Mouse (Mus musculus) liver, embryonic 11.5 days (tissue): ENCODE data around the gene Nkx2-3. TPM values are rescaled to one million over a fixed set of nuclear protein-coding genes. Genes with fewer than 3 reads are reported as not detected.
A peak's percentile ranks its signal among the peaks of the same experiment; 100 is the strongest.

Experiments used
- ATAC-seq: fragments of 200-750 bp; cut with Nextera tagmentation; replicated peaks from 2 replicates; pipeline ENCODE4 v1.8.0; 2017; ENCODE audit warnings: moderate number of reproducible peaks, mild to moderate bottlenecking, moderate TSS enrichment, moderate library complexity; ENCODE audit not compliant: low FRiP score
- DNase-seq: peaks from one replicate; pipeline ENCODE4 v3.0.0-alpha.2; 2017; ENCODE audit warnings: low spot score
- H3K27ac ChIP-seq: fragments of 300-500 bp; sonication (generic); 2 replicates; pipeline ENCODE4 v1.5.1; 2014; ENCODE audit warnings: mild to moderate bottlenecking, low read depth, low read length, control low read depth
- H3K27me3 ChIP-seq: fragments of 300-500 bp; sonication (generic); replicated peaks from 2 replicates; pipeline ENCODE4 v1.6.1; 2014; ENCODE audit warnings: low read length, mixed read lengths; ENCODE audit not compliant: control insufficient read depth, insufficient read depth
- H3K36me3 ChIP-seq: fragments of 300-500 bp; sonication (generic); 2 replicates; pipeline ENCODE4 v1.6.1; 2014; ENCODE audit warnings: mild to moderate bottlenecking, low read length, moderate library complexity, mixed read lengths; ENCODE audit not compliant: control insufficient read depth, insufficient read depth
- H3K4me1 ChIP-seq: fragments of 300-500 bp; sonication (generic); replicated peaks from 2 replicates; pipeline ENCODE4 v1.6.1; 2014; ENCODE audit warnings: low read length, mixed read lengths; ENCODE audit not compliant: control insufficient read depth, insufficient read depth
- H3K4me2 ChIP-seq: fragments of 300-500 bp; sonication (generic); 2 replicates; pipeline ENCODE4 v1.6.1; 2014; ENCODE audit warnings: mild to moderate bottlenecking, control low read depth, moderate library complexity
- H3K4me3 ChIP-seq: fragments of 300-500 bp; sonication (generic); 2 replicates; pipeline ENCODE4 v1.5.1; 2014; ENCODE audit warnings: low read depth, low read length, control low read depth
- H3K9ac ChIP-seq: fragments of 300-500 bp; sonication (generic); 2 replicates; pipeline ENCODE4 v1.6.1; 2014; ENCODE audit warnings: low read depth, low read length, control low read depth
- H3K9me3 ChIP-seq: fragments of 300-500 bp; sonication (generic); 2 replicates; pipeline ENCODE4 v1.6.1; 2016; ENCODE audit warnings: low read length, inconsistent platforms, mixed read lengths; ENCODE audit not compliant: control insufficient read depth
- WGBS: fragments of 180-500 bp; shearing (Covaris S2); extraction: QIAGEN DNeasy Blood & Tissue Kit; methylation state at CpG from one replicate; pipeline ENCODE4 v1.1.7; 2014; 5-methylcytosine and 5-hydroxymethylcytosine counted together
- microRNA-seq: library from miRNA; unstranded; fragments of <30 nt; microRNA quantifications from one replicate; pipeline ENCODE4, GENCODE M21; 2017; ENCODE audit warnings: borderline number of aligned reads
- polyA plus RNA-seq: library from polyadenylated mRNA; unstranded; fragments of >200 nt; fragmentation: Nextera tagmentation; extraction: Ambion mirVana; gene quantifications from 2 replicates; pipeline ENCODE4 v1.2.1, GENCODE M21; 2014

Gene Nkx2-3
- polyA plus RNA-seq, 1 experiment from 2014 or later: 1.2 TPM

- DNase-seq (no peak), ATAC-seq (no peak)
- no peak overlapping the region for H3K4me3 ChIP-seq
- WGBS: 50% methylated on average over 8 of the region's 8 CpGs
- no peaks in the 10 kb centered on the region for H3K36me3 ChIP-seq
- no peak overlapping the region for H3K4me2 ChIP-seq
- H3K9me3 ChIP-seq: no peaks in the 10 kb centered on the region
- H3K9ac ChIP-seq: no peak overlapping the region
- H3K4me1 ChIP-seq: no peaks in the 10 kb centered on the region
- H3K27me3 ChIP-seq: peaks cover 9% of the 10 kb centered on the region
- no peak overlapping the region for H3K27ac ChIP-seq
These were observed 39.2 kb downstream of the Nkx2-3 start for GRCm38 (mm10) chr19:43651241-43651785.

DNA sequence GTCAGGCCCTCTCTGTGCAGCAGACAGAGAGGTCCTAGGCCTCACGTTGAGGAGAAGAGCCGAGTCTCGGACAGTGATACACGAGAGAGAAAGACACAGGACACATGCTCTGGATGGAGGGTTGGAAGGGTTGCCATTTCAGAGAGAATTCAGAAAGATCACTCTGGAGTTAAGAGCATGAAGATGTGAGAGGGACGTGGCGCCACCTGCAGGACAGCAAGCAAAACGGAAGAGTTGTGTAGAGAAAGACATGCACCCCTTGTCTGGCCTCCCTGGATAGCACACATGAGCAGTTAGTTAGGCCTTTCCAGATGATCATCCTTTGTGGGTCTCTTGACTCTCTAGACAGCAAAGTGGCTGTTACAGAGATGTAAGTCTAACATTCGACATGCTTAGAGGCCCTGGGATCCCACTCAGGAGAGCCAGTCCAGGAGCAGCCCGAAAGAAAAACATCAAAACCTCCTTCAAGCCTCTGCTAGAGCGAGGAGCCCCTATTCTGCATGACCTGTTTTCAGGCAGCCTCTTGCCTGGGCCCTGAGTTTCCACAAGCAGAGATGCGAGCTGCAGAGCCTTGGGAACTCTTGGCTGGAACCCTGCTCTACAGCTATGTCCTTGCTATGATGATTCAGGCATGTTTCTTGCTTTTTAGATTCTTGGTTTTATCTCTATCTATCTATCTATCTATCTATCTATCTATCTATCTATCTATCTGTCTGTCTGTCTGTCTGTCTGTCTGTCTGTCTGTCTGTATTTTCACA is 43.8 kb downstream of the Nkx2-3 start:
- WGBS: 42% methylated on average over 11 of the region's 11 CpGs
- H3K9ac ChIP-seq: no peak overlapping the region
- H3K27ac ChIP-seq: no peak overlapping the region
- DNase-seq (no peak), ATAC-seq (no peak)
- H3K36me3 ChIP-seq: no peaks in the 10 kb centered on the region
- peaks cover 9% of the 10 kb centered on the region for H3K27me3 ChIP-seq
- no peaks in the 10 kb centered on the region for H3K9me3 ChIP-seq
- no peak overlapping the region for H3K4me2 ChIP-seq
- H3K4me1 ChIP-seq: no peaks in the 10 kb centered on the region
- no peak overlapping the region for H3K4me3 ChIP-seq

DNA sequence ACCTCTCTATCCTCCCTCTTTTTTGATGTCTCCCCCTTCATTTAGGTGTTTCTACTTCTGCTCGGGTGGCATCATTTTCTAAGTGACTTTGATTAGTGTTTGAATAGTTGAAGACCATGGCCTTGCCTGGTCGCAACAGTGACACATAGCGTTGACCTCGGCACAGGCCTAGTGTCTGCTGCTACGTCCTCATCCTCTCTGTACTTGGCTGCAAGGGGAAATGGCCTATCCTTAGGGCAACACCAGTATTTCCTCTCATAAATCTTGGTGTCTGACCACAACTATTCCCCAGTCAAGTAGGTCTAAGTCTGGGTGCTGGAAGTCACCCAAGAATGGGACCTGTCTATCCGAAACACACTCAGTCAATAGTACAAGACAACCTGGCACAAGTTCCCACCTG is 47.5 kb downstream of the Nkx2-3 start:
- DNase-seq: no peak
- peaks cover 10% of the 10 kb centered on the region for H3K36me3 ChIP-seq
- no peak overlapping the region for H3K4me2 ChIP-seq
- no peak overlapping the region for H3K9ac ChIP-seq
- H3K4me1 ChIP-seq: no peaks in the 10 kb centered on the region
- no peak overlapping the region for H3K27ac ChIP-seq
- no peaks in the 10 kb centered on the region; the same call in 1 of the 2 replicates for H3K27me3 ChIP-seq
- no peak overlapping the region for H3K4me3 ChIP-seq
- no peak for ATAC-seq
- H3K9me3 ChIP-seq: no peaks in the 10 kb centered on the region
- 72% methylated on average over 6 of the region's 6 CpGs for WGBS

- ATAC-seq (peak; percentile 26; the same call in 1 of the 2 replicates), DNase-seq (no peak)
- H3K4me3 ChIP-seq: no peak overlapping the region
- H3K27me3 ChIP-seq: no peaks in the 10 kb centered on the region
- H3K9ac ChIP-seq: no peak overlapping the region
- 53% methylated on average over 9 of the region's 9 CpGs for whole genome bisulfite sequencing
- H3K36me3 ChIP-seq: peaks cover 10% of the 10 kb centered on the region
- no peaks in the 10 kb centered on the region for H3K4me1 ChIP-seq
- H3K27ac ChIP-seq: no peak overlapping the region
- H3K9me3 ChIP-seq: no peaks in the 10 kb centered on the region
- no peak overlapping the region for H3K4me2 ChIP-seq
These were observed 48.6 kb downstream of the Nkx2-3 start for GRCm38 (mm10) chr19:43660774-43661173.

- H3K4me3 ChIP-seq: no peak overlapping the region
- H3K9ac ChIP-seq: no peak overlapping the region
- H3K4me2 ChIP-seq: no peak overlapping the region
These were observed 50.2 kb downstream of the Nkx2-3 start for GRCm38 (mm10) chr19:43662176-43662967.

GRCm38 (mm10) chr19:43663471-43663870 is 51.3 kb downstream of the Nkx2-3 start:
- ATAC-seq (no peak), DNase-seq (no peak)
- Histone ChIP-seq H3K27ac (no peak overlapping the region), H3K4me3 (no peak overlapping the region), H3K9ac (no peak overlapping the region), H3K4me2 (no peak overlapping the region), H3K4me1 (no peaks in the 10 kb centered on the region), H3K36me3 (peaks cover 14% of the 10 kb centered on the region), H3K27me3 (no peaks in the 10 kb centered on the region), H3K9me3 (no peaks in the 10 kb centered on the region)
- 83% methylated on average over 8 of the region's 8 CpGs for WGBS

More at GRCm38 (mm10) chr19:43662176-43662967, 50.2 kb downstream of the Nkx2-3 start:
- peaks cover 14% of the 10 kb centered on the region for H3K36me3 ChIP-seq
- no peaks in the 10 kb centered on the region for H3K9me3 ChIP-seq
- no peak overlapping the region for H3K27ac ChIP-seq
- 56% methylated on average over 19 of the region's 19 CpGs for WGBS
- ATAC-seq (no peak), DNase-seq (no peak)
- H3K27me3 ChIP-seq: no peaks in the 10 kb centered on the region
- no peaks in the 10 kb centered on the region for H3K4me1 ChIP-seq

Small RNA genes lying within 50 kb of the gene (microRNA-seq; reads per million reads assigned to microRNA genes)
- not detected for gene Gm22646

Other genes starting within 250 kb of the Nkx2-3 start
- 0.05 and 0.35 TPM in 2 replicates for gene Hpse2, start 224.0 kb upstream of the Nkx2-3 start, polyA plus RNA-seq
- gene Cnnm1, start 171.9 kb upstream of the Nkx2-3 start, polyA plus RNA-seq: 0.21 and 0.23 TPM in 2 replicates
- gene Got1, start 87.7 kb upstream of the Nkx2-3 start, polyA plus RNA-seq: 33.7 and 37.2 TPM in 2 replicates
- gene Slc25a28, start 62.6 kb downstream of the Nkx2-3 start, polyA plus RNA-seq: 12.2 and 14.0 TPM in 2 replicates
- gene Entpd7, start 77.3 kb downstream of the Nkx2-3 start, polyA plus RNA-seq: 8.5 and 9.2 TPM in 2 replicates
- 19.4 and 22.3 TPM in 2 replicates for gene Cutc, start 140.7 kb downstream of the Nkx2-3 start, polyA plus RNA-seq
- 12.3 and 14.0 TPM in 2 replicates for gene Cox15, start 140.7 kb downstream of the Nkx2-3 start, polyA plus RNA-seq
- gene Abcc2, start 169.9 kb downstream of the Nkx2-3 start, polyA plus RNA-seq: 4.5 and 5.1 TPM in 2 replicates